Mouse (Mus musculus) spleen, adult 2 months (tissue): ENCODE measurements around the gene Pecam1.

Experiments used
- CTCF ChIP-seq: fragments of 200-500 bp; IDR thresholded peaks from 2 replicates; pipeline ENCODE4 v1.5.1; 2011; ENCODE audit warnings: mild to moderate bottlenecking, inconsistent platforms; ENCODE audit not compliant: insufficient read depth, insufficient read length, insufficient replicate concordance; ENCODE audit errors: extremely low read depth
- POLR2A ChIP-seq: fragments of 200-500 bp; IDR thresholded peaks from 2 replicates; pipeline ENCODE4 v1.6.1; 2011; ENCODE audit warnings: low read depth, low read length, inconsistent platforms

DNA sequence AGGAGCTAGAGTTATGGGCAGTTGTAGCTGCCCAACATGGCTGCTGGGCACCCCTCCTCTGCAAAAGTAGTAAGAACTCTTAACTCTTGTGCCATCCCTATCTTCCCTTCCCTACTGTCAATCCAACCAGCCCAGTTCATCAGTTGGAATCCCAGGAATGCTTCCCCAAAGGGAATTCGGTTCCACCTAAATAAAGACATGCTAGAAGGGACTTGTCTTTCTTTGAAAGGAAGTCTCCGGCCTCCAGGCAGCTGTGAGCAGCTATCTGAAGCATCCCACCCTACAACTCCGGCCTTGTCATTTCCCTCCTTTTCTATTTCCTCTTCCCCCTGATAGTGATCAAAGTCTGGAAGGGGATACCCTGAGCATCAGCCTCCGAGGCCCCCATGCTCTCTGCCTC lies 44.2 kb downstream of the Pecam1 start:
- no peak for TF ChIP-seq CTCF
- no peak for TF ChIP-seq POLR2A
